Mouse (Mus musculus) embryo, embryonic 10.5 days (tissue): ENCODE measurements around the gene Gja5.

Experiments used
- DNase-seq: peaks from one replicate; pipeline ENCODE4 v3.0.0-alpha.2; 2015; ENCODE audit warnings: low spot score

Gene Gja5

DNA sequence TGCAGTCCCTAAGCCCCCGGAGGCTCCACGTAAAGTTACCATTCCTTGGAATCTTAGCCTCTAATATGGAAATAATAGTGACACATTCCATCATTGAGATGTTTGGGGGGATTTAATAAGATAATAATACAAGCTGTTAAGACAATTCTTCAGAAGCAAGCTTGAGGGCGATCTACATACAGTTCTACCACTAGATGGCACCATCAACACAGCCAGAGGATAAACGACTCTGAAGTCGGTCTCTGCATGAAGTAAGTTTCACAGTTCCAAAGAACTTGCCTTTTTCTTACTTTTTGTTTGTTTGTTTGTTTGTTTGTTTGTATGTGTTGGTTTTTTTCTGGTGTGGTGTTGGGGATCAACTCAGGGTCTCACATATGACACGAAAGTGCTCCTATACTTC lies 31.7 kb downstream of the Gja5 start:
- DNase-seq: peak; percentile 90

DNA sequence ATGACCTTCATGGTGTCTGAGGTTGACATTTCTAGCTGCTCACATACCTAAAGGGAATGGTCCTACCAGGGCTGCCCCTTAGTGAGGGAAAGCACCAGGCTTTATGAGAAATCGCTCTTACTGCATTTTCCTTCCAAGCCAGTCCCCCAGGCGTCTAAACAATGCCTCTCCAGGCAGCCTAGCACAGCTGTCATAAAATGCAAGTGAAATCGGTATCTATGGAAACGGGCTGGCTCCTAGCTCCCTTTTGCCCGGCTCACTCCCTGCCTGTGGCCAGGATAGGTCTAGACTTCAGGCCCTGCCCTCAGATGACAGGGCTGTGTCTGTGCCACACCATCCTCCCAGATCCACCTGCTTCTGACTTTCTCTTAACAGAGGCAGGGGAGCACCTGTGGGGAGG lies 33.1 kb downstream of the Gja5 start:
- DNase-seq: peak; percentile 61

DNA sequence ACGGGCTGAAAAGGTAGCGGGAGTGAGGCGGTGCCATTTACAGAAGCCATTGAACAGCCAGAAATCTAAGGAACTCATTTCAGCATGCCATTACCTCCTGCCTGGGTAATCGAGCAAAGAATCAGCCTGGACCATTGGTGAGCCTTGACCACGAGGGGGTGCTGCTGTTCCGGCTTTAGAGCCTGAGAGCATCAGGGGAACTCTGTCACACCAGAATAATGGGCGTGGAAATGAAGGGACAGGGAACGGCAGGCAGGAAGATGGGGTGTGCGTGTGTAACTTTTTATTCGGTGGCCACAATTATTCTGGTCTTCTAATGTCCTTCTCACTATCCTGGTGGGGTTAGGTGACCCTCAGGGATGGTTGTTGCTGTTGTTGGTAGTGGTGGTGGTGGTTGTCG lies 34.2 kb downstream of the Gja5 start:
- DNase-seq: peak; percentile 97

DNA sequence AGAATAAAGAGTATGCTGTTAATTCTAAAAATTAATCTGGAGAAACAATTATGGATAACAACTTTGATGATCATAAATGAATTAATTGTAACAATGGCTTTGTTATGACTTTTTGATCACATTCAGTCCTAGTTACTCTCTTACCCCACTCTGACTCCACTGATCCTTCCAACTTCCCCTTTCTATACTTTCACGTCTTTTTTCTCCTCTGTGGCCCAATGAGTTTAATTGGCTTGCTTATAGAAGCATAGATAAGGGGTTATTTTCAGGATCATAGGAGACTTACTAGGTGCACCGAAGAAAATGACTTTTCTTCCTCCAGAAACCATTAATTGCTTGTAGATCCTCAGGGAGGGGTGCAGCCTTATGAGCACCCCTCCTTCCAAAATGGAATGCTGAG lies 38.2 kb downstream of the Gja5 start:
- DNase-seq: no peak

DNA sequence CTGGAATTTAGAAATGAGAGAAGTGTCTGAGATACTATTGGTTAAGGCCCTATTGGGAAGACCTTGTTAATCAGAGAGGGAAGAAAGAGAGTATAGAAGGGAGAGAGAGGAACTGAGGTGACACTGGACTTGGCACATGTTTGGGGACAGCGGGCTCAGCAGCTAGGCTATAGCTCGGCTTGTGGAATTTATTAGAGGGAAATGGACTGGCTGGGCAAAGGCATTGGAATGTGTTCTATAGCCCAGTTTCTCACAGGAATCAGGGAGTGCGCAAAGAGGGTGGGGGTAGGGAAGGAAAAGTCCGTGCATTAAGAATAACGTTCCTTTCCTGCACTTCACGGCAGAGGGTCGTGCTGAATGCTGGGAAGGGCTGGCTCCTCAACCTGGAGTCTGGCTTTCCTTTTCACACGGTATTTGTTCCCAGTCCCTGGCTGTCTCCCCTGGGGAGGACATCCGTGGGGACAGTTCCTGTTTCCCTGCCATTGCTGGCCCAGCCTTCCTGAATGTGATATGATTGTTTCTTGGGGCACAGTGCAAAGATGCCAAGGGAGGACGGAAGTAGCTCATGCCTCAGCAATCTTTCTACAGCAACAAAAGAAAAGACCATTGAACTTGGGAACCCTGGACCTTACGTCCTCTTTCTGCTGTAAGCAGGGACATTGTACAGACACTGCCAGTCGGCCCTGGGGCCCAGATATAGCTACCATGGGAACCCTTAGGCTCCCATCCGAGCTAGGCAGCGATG lies 49.2 kb downstream of the Gja5 start:
- DNase-seq: no peak

DNA sequence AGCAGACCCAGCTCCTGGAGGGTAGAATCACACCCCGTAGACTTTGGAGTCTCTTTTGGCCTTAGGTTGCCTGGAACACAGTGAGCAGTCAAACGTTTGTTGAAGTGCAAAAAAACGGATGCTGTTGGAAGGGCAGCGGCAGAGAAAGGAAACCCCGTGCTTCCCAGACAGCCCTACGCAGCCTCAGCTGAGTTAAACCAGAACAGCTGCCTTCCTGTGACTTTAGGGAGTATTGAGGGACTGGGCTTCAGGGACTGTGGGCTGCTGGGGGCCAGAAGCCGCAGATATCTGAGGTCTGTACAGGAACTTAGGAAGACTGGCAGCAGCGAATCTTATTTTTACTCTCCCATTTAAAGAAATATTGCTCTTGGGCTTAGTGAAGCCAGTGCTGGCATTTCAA lies 56.1 kb downstream of the Gja5 start:
- DNase-seq: no peak

DNA sequence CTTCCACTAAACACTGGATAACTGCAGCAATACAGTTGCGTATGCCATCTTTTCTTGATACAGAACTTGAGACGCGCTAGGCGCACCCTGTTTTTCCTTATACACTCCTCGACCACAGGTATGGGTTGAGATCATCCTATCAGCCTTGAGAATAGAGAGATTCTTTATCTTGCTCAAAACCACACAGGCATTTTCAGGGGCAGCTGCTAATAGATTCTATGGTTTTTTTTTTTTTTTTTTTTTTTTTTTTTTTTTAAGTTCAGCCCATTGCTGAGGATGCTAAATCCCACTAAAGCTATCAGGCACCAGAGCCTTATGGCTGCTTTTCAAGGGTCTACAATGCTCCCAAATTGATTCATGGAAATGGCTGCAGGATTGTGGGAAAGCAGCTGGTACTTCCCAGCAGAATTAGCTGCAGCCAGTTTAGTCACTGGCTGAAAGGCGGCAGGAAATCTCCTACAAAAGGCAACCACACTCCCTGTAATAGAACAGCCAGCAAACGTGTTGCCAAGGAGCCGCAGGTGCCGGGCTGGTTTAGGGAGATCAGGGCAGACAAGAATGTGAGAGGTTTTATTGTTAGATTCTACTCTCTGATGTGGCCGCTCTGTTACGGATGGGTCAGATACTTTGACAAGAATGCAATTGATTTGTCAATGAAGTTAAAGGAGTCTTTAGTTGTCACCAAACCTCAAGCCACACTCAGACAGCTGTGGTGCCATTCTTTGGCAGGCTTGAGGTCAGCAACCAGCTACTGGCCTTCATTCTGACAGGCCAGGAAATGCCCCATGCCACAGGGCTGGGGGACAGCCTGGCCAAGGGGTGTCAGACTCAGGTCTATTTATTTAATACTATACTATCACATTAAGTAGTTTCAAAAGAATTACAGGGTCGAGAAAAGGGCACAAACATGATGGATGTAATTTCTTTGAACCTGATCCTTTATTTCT lies 58.9 kb downstream of the Gja5 start:
- DNase-seq: peak; percentile 29

DNA sequence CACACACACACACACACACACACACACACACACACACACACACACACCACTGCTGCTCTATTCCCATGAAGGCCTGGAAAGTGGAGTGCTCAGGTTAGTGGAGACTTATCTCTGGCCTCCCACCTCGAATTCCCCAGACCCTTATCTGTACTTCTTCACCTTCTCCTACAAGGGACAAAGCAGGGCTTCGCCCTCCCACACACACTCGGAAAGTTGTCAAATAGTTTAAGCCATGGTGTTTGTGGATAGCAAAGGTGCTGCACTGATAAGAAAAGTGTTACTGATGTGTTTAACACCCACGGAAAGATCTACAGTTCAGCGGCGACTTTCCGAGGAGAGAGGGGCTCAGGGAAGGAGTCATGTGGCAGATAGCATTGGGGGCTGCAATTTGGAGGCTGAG lies 66.5 kb downstream of the Gja5 start:
- no peak for DNase-seq

DNA sequence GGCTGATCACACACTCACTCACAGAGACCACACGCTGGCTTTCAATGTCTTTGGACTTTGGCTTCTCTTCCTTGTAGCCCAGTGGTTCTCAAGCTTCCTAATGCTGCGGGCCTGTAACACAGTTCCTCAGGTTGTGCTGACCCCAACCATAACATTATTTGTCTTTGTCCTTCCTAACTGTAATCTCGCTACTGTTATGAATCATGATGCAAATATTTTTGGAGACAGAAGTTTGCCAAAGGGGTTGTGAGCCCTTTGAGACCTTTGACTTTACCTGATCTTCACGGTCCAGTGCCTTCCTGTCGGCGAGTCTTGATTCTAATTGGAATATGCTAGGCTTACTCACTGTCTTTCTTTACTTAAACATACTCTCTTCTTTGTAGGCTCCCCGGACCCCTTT lies 70.0 kb downstream of the Gja5 start:
- no peak for DNase-seq

DNA sequence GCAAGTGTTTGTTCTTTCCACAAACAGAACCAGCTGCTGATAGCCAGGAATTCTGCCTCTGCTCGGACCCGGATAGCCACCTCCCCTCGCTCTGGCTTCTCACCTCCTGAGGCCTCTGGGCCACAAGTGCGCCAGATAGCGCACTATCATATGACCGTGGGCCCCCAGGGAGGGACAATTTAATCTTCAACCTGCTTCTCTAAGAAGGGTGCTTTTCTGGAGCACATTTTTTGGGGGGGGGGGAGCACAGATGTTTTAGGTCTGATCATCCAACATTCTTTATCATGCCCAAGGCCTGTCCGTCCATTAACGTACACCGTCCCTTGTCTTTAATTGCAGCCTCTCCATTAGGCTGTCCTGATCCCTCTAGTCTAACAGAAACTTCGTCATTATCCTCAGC lies 71.1 kb downstream of the Gja5 start:
- no peak for DNase-seq

DNA sequence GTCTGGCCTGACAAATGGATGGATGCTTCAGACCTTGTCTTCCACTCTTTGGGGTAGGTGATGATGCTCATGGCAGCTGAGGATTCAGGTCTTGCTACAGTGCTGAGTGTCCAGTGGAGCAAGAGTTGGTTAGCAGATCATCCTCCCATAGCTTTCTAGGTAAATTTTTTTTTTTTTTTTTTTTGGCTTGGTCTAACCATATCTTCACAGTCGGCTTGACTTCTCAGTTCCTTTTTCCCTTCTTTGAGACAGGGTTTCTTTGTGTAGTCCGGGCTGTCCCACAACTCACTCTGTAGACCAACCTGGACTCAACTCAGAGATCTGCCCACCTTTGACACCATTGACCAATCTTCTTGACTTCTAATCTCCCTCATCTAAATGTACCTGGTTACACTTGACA lies 73.0 kb downstream of the Gja5 start:
- DNase-seq: no peak

DNA sequence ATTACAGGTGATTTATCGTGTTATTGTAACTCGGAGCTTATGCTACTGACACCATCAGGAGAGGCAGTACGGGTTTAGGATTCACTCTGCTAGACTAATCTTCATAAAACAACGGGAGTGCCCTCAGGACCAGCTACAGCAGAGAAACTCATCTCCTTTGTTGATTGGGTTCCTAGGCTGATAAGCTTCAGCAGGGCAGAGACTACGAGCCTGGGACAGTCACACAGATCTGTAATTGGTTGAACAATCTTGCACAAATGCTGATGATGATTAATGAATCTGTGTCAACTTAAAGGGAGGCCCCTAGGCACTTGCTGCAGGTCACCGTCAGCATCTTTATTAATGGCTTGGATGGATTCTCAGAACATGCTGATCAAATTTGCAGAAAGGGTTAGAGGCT lies 74.0 kb downstream of the Gja5 start:
- no peak for DNase-seq

DNA sequence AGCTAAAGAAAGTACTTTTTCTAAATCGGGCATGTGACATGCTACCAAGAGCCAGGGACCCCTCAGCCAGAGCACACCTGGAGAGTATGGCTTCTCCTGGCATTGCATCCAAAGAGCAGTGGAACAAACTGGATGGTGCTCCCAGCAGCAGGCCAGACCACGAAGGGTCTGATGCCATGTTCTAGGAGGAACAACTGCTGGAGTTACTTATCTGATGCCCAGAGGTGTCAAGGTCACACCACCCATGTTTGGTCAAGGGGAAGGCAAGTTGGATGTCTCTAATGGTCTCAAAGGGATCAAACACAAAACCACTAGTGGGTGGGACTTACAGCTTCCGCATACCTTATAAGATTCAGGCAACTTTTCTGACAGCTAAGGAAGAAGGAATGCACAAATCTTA lies 74.5 kb downstream of the Gja5 start:
- DNase-seq: no peak

DNA sequence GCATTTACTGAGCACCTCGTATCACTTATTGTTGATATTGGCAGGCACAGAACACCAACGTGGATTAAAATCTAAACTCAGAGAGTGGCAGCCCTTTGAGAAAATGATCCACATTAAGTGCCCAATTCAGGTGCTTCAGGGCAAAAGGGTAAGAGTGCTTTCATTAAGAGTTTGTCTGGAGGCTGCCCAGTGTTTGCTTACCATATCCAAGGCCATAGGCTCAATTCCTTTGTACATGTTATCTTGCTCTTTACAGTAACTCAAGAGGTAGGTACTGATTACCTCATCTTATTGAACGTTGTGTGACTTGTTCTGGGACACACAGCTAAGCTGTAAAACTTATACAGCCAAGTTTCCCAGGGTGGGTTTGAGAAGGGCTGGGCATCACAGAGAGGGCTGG lies 77.3 kb downstream of the Gja5 start:
- no peak for DNase-seq

DNA sequence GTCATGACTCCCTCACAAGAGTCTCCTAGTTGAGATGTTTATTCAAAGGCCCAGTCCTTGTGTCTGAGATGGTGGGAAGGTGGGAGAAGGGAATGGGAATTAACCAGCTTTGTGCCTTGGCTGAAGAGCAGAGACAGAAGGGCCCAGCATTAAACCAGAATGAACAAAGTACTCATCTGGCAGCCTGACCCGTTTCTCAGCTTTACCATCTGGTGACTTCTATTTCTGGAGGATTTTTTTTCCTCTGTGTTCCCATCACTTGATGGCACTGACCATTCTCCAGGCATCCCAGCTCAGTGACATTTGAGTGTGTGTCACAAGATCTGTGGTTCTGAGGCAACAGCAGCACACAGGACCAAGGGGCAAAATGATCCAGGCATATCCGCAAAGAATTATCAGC lies 78.2 kb downstream of the Gja5 start:
- DNase-seq: no peak

DNA sequence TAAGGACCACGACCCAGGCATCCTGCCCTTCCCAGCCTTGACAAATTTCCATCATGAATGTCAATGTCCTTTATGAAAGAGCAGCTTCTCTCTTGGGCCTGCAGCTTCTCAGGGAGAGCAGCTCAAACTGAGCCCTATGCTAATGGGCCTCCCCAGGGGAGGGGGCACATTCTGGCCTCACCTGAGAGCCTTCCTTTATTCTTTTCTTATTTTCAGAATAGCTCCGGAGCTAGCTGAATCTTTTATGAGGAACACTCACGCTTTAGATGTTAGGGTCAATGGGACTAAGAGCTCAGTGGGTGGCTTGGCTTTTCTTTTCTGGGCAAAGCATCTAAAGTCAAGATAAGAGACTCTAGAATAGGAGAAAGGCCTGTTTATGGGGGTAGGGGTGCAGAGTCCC lies 88.0 kb downstream of the Gja5 start:
- no peak for DNase-seq

DNA sequence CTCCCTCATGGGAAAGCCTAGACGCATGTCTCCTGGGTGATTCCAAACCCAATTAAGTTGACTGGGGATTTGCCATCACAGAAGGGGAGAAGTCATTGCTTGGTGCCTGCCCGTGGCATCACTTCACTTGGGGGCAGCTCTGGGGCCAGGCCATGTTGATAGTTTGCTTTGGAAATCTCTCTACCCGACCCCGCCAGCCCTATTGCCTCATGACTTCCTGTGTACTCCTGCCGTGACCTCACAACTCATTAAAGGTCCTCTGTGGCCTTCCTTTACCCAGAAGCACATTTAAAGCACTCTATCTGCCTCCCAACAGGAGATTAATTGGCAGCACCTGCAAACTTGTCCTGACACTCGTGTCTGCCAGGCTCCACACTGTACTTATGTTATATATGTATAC lies 93.3 kb downstream of the Gja5 start:
- DNase-seq: no peak

DNA sequence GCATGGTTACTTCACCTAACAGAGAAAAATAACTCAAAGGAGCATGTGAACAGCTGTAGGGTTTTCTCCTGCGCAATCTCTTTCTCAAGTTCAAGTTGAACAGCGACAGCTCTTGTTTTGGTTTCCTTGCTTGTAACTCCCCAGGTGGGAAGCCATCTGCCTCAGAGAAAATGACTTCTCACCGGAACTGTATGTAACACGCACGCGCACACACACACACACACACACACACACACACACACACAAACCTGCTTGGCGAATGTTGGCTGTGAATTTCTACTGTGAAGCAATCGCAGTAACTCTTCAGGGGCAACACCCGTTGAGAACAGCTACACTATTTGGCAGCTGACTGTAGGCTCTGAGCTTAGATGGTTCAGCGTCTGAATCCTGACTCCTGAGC lies 98.6 kb downstream of the Gja5 start:
- DNase-seq: no peak

DNA sequence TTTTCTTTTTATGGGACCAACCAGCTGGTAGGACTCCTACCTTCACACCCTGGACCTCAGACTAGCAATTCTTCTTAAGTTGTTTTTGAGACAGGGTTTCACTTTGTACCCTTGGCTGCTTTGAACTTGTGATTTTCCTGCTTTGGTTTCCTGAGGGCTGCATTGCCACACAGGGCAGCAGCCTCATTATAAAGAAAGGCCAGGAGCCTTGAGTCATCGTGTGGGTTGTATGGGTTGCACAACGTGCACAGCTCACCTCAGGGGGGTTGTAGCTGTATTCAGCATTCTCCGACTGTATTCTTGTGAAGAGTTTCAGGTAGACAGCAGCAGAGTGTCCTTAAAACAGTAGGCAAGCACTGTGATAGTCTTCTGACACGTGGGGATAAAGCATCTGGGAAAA lies 100.0 kb downstream of the Gja5 start:
- DNase-seq: no peak

DNA sequence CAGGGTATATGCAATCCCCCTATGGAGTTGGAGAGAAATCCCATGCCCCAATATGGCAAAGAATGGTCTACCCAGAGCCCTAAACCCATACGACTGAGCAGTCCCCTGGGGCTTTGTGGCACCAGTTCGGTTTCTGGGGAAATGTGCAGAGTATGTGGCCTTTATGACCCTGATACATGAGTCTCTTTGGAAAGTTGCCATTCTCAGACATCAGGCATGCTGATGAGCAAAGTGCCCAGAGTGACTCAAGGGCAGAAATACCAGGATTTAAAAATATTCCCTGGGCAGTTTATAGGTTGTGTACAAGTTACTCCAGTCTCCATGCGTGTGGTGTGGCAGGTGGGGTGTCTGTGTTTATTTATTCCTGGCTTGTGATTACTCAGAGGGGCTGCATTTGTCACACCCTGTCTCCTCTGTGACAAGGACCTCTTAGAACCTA lies 102.5 kb downstream of the Gja5 start:
- DNase-seq: no peak

DNA sequence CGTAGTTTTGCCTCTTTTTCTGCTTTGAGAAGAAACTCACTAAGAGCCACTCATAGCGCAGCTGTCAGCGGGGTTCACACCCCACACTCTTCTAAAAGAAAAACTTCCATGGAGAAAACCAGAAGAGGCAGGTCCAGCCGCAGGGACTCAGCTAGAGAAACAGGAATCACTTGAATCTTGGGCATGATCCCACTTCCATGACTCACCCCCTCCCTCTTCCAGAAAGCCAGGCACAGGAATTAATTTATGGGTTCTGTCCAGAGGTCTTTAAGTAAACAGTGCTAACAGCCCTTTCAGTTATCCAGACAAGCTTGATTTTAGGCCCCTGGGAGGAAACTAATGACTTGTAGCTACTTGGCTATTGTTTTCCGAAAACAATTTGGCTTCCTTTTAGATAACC lies 120.7 kb downstream of the Gja5 start:
- DNase-seq: no peak

DNA sequence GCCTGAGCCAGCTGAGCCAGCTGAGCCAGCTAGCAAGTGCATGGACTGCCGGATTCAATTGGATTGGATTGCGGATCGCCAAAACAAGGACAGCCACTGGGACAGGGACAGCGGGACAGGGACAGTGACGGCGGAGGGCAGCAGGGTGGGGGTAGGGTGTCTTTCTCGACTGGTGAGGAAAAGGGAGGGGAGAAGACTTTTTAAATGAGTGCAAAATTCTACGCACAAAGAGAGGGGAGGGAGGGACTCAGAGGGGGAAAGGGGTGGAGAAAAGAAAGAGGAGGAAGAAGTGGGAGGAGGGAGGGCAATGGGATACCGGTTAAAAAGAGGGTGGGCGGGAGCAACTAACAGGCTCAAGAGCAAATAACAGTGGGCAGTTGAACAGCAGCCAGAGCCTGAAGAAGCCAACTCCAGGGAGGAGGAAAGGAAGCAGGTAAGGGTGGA lies 127.6 kb downstream of the Gja5 start:
- peak; percentile 70 for DNase-seq

DNA sequence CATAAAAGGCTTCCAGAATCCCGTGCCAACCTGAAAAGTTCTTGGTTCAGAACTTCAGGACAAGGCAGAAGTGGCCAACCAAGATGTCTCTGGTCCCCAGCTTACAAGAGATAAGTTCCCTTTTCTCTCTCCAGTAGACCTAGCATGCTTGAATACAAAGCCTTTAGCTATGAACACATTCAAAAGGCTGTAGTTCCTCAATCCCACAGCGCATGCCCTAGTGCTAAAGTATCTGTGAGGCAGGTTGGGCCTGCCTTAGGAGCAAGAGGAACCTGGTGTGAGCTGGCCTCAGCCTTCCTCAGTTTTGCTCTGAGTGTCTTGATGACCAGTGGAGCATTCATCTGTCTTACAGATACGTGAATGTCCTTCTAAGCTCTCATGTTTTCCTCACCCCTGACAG lies 131.1 kb downstream of the Gja5 start:
- DNase-seq: no peak
